Comparison of ENCODE assay signal across 9 mouse cellular contexts in the genomic region with DNA sequence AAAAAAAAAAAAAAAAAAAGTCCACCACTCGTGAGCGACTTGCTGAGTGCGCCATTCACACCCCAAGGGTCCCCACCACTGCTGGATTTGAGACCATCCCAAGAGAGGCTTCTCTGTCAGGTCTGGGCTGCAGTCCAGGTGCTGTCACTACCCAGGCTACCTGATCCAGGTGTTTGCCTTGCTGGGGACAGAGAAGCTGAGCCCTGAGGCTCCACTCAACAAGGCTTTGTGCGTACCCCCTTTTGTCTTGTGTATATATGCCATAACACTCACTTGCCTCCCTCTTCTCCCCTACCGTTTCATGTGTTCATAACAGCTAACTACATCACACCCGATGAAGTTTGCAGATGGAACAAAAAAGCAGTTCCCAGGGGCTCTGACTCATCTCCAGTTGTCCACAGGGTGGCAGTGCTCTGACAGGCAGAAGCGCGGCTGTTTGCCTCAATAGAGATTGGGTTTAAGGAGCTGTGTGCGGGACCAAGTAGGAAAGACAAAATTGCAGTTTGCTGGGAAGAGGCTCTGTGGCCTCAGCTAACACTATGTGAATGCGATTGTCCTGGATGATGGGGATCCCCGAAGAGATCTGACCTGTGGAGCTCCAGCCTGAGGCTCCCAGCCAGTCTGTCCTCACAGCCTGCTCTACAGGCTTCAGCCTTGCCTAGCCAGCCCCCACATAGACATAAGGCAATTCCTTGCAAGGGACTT. TPM values are rescaled to one million over a fixed set of nuclear protein-coding genes. Genes with fewer than 3 reads are reported as not detected.
DNase-seq lines count a peak whose midpoint lies in the region; ATAC-seq and TF ChIP-seq lines count a peak whose summit lies in the region.
"Had no signal": no experiment of that assay in that cellular context is flagged by ENCODE, and none has a peak within 500 bp of the region (broad histone marks: within the 10 kb centered on the region; RNA-seq: fewer than 3 reads in every experiment).

No protein-coding gene starts in this region.

- H3K9ac ChIP-seq in intestine, embryonic 16.5 days (ENCODE audit: low read depth, low read length) = 0 out of 2 replicates have a peak overlapping the region, but pooled peaks have one; percentile 24
- no peak overlapping the region for H3K9ac ChIP-seq in midbrain, embryonic 12.5 days (replicated peaks)
- H3K9ac ChIP-seq: liver, embryonic 15.5 days had no signal

- no peaks in the 10 kb centered on the region for H3K9me3 ChIP-seq in intestine, embryonic 16.5 days (ENCODE audit: control insufficient read depth, low read length)
- H3K9me3 ChIP-seq in midbrain, embryonic 12.5 days = no peaks in the 10 kb centered on the region
- H3K9me3 ChIP-seq: liver, embryonic 15.5 days had no signal

- no peaks in the 10 kb centered on the region for H3K36me3 ChIP-seq in intestine, embryonic 16.5 days (ENCODE audit: control insufficient read depth, insufficient read depth, low read length)
- H3K36me3 ChIP-seq in midbrain, embryonic 12.5 days = peaks cover 26% of the 10 kb centered on the region
- H3K36me3 ChIP-seq in small intestine, adult 2 months (ENCODE audit: control insufficient read depth, insufficient read depth, low read length) = peaks cover 14% of the 10 kb centered on the region

- peak; percentile 79 for DNase-seq in layer of hippocampus, adult 11-12 months (ENCODE audit: low spot score)
- no peak for DNase-seq in layer of hippocampus, adult 9-10 months (ENCODE audit: low spot score)
- DNase-seq in cerebellum, postnatal 25 days = peak; percentile 62 to 76
- peak; percentile 44 for DNase-seq in gastrocnemius, postnatal 10 days
- peak; percentile 65 for DNase-seq in left cerebral cortex, postnatal 4 days

- no peaks in the 10 kb centered on the region for H3K27me3 ChIP-seq in intestine, embryonic 16.5 days (replicated peaks; ENCODE audit: control insufficient read depth, insufficient read depth, low read length)
- no peaks in the 10 kb centered on the region for H3K27me3 ChIP-seq in midbrain, embryonic 12.5 days
- H3K27me3 ChIP-seq in small intestine, adult 2 months (ENCODE audit: control insufficient read depth, insufficient read depth, low read length) = no peaks in the 10 kb centered on the region

- TF ChIP-seq CTCF in small intestine, adult 2 months (IDR thresholded peaks at IDR 0.05; ENCODE audit: extremely low read depth, insufficient read length, insufficient replicate concordance, low read depth, low read length) = peak; percentile 74; the same call in 1 of the 2 replicates

- ATAC-seq in intestine, embryonic 16.5 days = peak; percentile 34; the same call in 1 of the 2 replicates
- 0 out of 2 replicates have a peak, but pooled peaks have one; percentile 47 for ATAC-seq in midbrain, embryonic 12.5 days (ENCODE audit: low FRiP score, low read depth)

- TF ChIP-seq POLR2A in small intestine, adult 2 months (IDR thresholded peaks at IDR 0.05; ENCODE audit: low read depth, low read length) = no peak

- H3K4me2 ChIP-seq in intestine, embryonic 16.5 days (ENCODE audit: low read depth, low read length) = no peak overlapping the region
- H3K4me2 ChIP-seq in midbrain, embryonic 12.5 days (replicated peaks) = no peak overlapping the region
- H3K4me2 ChIP-seq: liver, embryonic 15.5 days had no signal

- intact Hi-C loops in left cerebral cortex, postnatal 4 days (cut with DNase I) = loop anchor here (2.0 to 5.0 kb wide), 3 partner anchors 72 to 848 kb away; a partner anchor contains a TSS

- 14% methylated on average over 11 of the region's 11 CpGs for WGBS in intestine, embryonic 16.5 days
- WGBS in midbrain, embryonic 12.5 days = 21% methylated on average over 11 of the region's 11 CpGs
- WGBS in small intestine, adult 2 months = 14% methylated on average over 11 of the region's 11 CpGs

- no peak overlapping the region for H3K4me3 ChIP-seq in intestine, embryonic 16.5 days (ENCODE audit: low read length)
- no peak overlapping the region for H3K4me3 ChIP-seq in midbrain, embryonic 12.5 days
- no peak overlapping the region for H3K4me3 ChIP-seq in small intestine, adult 2 months (ENCODE audit: low read depth, low read length)
- H3K4me3 ChIP-seq: liver, embryonic 15.5 days had no signal

- no peak overlapping the region for H3K27ac ChIP-seq in intestine, embryonic 16.5 days (ENCODE audit: low read length)
- no peak overlapping the region for H3K27ac ChIP-seq in midbrain, embryonic 12.5 days (replicated peaks)
- H3K27ac ChIP-seq in small intestine, adult 2 months (ENCODE audit: insufficient read depth, low read depth, low read length) = no peak overlapping the region
- H3K27ac ChIP-seq: liver, embryonic 15.5 days had no signal

- peaks cover 6% of the 10 kb centered on the region for H3K4me1 ChIP-seq in intestine, embryonic 16.5 days (ENCODE audit: control insufficient read depth, insufficient read depth, low read length)
- H3K4me1 ChIP-seq in midbrain, embryonic 12.5 days = no peaks in the 10 kb centered on the region; the same call in 1 of the 2 replicates
- peaks cover 8% of the 10 kb centered on the region for H3K4me1 ChIP-seq in small intestine, adult 2 months (ENCODE audit: control insufficient read depth, insufficient read depth, insufficient read length, low read length)
- H3K4me1 ChIP-seq: liver, embryonic 15.5 days had no signal

RNA-seq across cellular contexts. Expression of a gene that starts 12.7 kb away (rescaled TPM):
- total RNA-seq in gastrocnemius, postnatal 10 days (2021) = 100 to 1,000 TPM; 122 to 139 TPM
- 27.9 and 30.5 TPM in 2 replicates for polyA plus RNA-seq in intestine, embryonic 16.5 days (2015; fragmentation: Nextera tagmentation; extraction: Ambion mirVana)
- 100 to 1,000 TPM; 311 to 328 TPM for total RNA-seq in left cerebral cortex, postnatal 4 days (2021)
- 38.1 and 40.8 TPM in 2 replicates for polyA plus RNA-seq in midbrain, embryonic 12.5 days (2016; fragmentation: Nextera tagmentation; extraction: Ambion mirVana)
- 72.7 and 140 TPM in 2 replicates for polyA plus RNA-seq in small intestine, adult 2 months (2012; rRNA removed)

RNA-seq across cellular contexts. Expression of a gene that starts 53.9 kb away (rescaled TPM):
- not detected for total RNA-seq in gastrocnemius, postnatal 10 days (2021)
- polyA plus RNA-seq in intestine, embryonic 16.5 days (2015; fragmentation: Nextera tagmentation; extraction: Ambion mirVana) = not detected in 2 replicates
- not detected for total RNA-seq in left cerebral cortex, postnatal 4 days (2021)
- not detected in 2 replicates for polyA plus RNA-seq in midbrain, embryonic 12.5 days (2016; fragmentation: Nextera tagmentation; extraction: Ambion mirVana)
- not detected in 2 replicates for polyA plus RNA-seq in small intestine, adult 2 months (2012; rRNA removed)
- polyA plus RNA-seq: liver, embryonic 15.5 days had no signal
